Mouse (Mus musculus) brain, embryonic 14.5 days (tissue): ENCODE results near the gene Ndufaf2.

ENCODE experiments used
- CTCF ChIP-seq: fragments of 200-500 bp; IDR thresholded peaks from 2 replicates; pipeline ENCODE4 v1.5.1; 2012; ENCODE audit warnings: inconsistent platforms, mild to moderate bottlenecking, moderate library complexity, borderline replicate concordance; ENCODE audit not compliant: insufficient read depth, insufficient read length; ENCODE audit errors: extremely low read depth
- POLR2A ChIP-seq: fragments of 200-500 bp; IDR thresholded peaks from 2 replicates; pipeline ENCODE4 v1.6.1; 2012; ENCODE audit warnings: mild to moderate bottlenecking, inconsistent platforms, borderline replicate concordance; ENCODE audit not compliant: poor library complexity, insufficient read depth, insufficient read length, severe bottlenecking; ENCODE audit errors: extremely low read depth

GRCm38 (mm10) chr13:108077901-108078300, 80.5 kb downstream of the Ndufaf2 start:
- TF ChIP-seq CTCF (no peak), POLR2A (no peak)
